In genomic region chr17:27675453-27675852, GRCm38 (mm10) we compare ENCODE assay signal across 15 mouse cellular contexts. TPM values are rescaled to one million over a fixed set of nuclear protein-coding genes. Genes with fewer than 3 reads are reported as not detected.
DNase-seq lines count a peak whose midpoint lies in the region; ATAC-seq and TF ChIP-seq lines count a peak whose summit lies in the region.
"Had no signal": no experiment of that assay in that cellular context is flagged by ENCODE, and none has a peak within 500 bp of the region (broad histone marks: within the 10 kb centered on the region; RNA-seq: fewer than 3 reads in every experiment).

No protein-coding gene starts in this region.

- no peak for TF ChIP-seq POLR2A in liver, adult 2 months (IDR thresholded peaks at IDR 0.05; ENCODE audit: extremely low read depth, insufficient read depth, low read length)

- H3K9me3 ChIP-seq in forebrain, embryonic 15.5 days: no peaks in the 10 kb centered on the region
- H3K9me3 ChIP-seq in forebrain, embryonic 12.5 days: no peaks in the 10 kb centered on the region
- H3K9me3 ChIP-seq in E14TG2a.4 (ENCODE audit: low read length): no peaks in the 10 kb centered on the region
- H3K9me3 ChIP-seq in hindbrain, embryonic 11.5 days (ENCODE audit: control insufficient read depth, low read length): no peaks in the 10 kb centered on the region
- H3K9me3 ChIP-seq: hindbrain, embryonic 13.5 days; midbrain, embryonic 12.5 days; neural tube, embryonic 12.5 days had no signal

- ATAC-seq in forebrain, embryonic 15.5 days (replicated peaks): no peak
- no peak for ATAC-seq in forebrain, embryonic 12.5 days (ENCODE audit: low FRiP score)
- ATAC-seq in common myeloid progenitor, adult 5-6 weeks (replicated peaks; ENCODE audit: low read depth, poor library complexity, severe bottlenecking): 0 out of 2 replicates have a peak, but pooled peaks have one; percentile 22
- ATAC-seq in erythroid progenitor cell, adult 5-6 weeks (replicated peaks; ENCODE audit: low FRiP score, poor library complexity, severe bottlenecking): no peak
- no peak for ATAC-seq in hindbrain, embryonic 11.5 days (ENCODE audit: low FRiP score)

- no peak for DNase-seq in liver, adult 2 months (ENCODE audit: extremely low read depth, low read depth, low spot score)
- DNase-seq in liver: no peak
- no peak for DNase-seq in hindbrain, embryonic 11.5 days (ENCODE audit: low spot score)
- DNase-seq: thymus, postnatal 25 days had no signal

- no peaks in the 10 kb centered on the region for H3K79me2 ChIP-seq in liver, adult 2 months (ENCODE audit: control insufficient read depth, insufficient read depth, low read length)

- 0 out of 2 replicates have a peak, but pooled peaks have one; percentile 14 for TF ChIP-seq CTCF in liver, adult 2 months (IDR thresholded peaks at IDR 0.05; ENCODE audit: low read depth, low read length)
- TF ChIP-seq CTCF in E14TG2a.4 (conservative IDR thresholded peaks at IDR 0.05; ENCODE audit: low read length): peak; percentile 26; the same call in 1 of the 2 replicates

- H3K4me3 ChIP-seq in forebrain, embryonic 15.5 days: no peak overlapping the region
- H3K4me3 ChIP-seq in forebrain, embryonic 12.5 days (replicated peaks): no peak overlapping the region
- no peak overlapping the region for H3K4me3 ChIP-seq in liver, adult 2 months (ENCODE audit: insufficient read depth, low read depth, low read length)
- no peak overlapping the region for H3K4me3 ChIP-seq in E14TG2a.4 (replicated peaks; ENCODE audit: low read length)
- H3K4me3 ChIP-seq in hindbrain, embryonic 11.5 days (ENCODE audit: low read depth, low read length): no peak overlapping the region
- H3K4me3 ChIP-seq: hindbrain, embryonic 13.5 days; midbrain, embryonic 12.5 days; neural tube, embryonic 12.5 days had no signal

- no peak overlapping the region for H3K4me2 ChIP-seq in forebrain, embryonic 15.5 days (replicated peaks)
- H3K4me2 ChIP-seq in forebrain, embryonic 12.5 days: no peak overlapping the region
- no peak overlapping the region for H3K4me2 ChIP-seq in hindbrain, embryonic 11.5 days (replicated peaks; ENCODE audit: low read depth, low read length)
- H3K4me2 ChIP-seq: hindbrain, embryonic 13.5 days; midbrain, embryonic 12.5 days; neural tube, embryonic 12.5 days had no signal

- H3K27me3 ChIP-seq in forebrain, embryonic 15.5 days: no peaks in the 10 kb centered on the region
- no peaks in the 10 kb centered on the region for H3K27me3 ChIP-seq in forebrain, embryonic 12.5 days
- H3K27me3 ChIP-seq in liver, adult 2 months (ENCODE audit: control insufficient read depth, insufficient read depth, low read length): no peaks in the 10 kb centered on the region
- H3K27me3 ChIP-seq in E14TG2a.4 (ENCODE audit: insufficient read depth, low read length): no peaks in the 10 kb centered on the region; the same call in 1 of the 2 replicates
- no peaks in the 10 kb centered on the region for H3K27me3 ChIP-seq in hindbrain, embryonic 11.5 days (ENCODE audit: control insufficient read depth, insufficient read depth, low read length)
- H3K27me3 ChIP-seq: hindbrain, embryonic 13.5 days; midbrain, embryonic 12.5 days; neural tube, embryonic 12.5 days had no signal

- peak overlapping the region; percentile 39; the same call in 1 of the 2 replicates for H3K27ac ChIP-seq in forebrain, embryonic 15.5 days (replicated peaks)
- no peak overlapping the region for H3K27ac ChIP-seq in forebrain, embryonic 12.5 days
- H3K27ac ChIP-seq in liver, adult 2 months (replicated peaks; ENCODE audit: insufficient read depth, low read depth, low read length): no peak overlapping the region
- H3K27ac ChIP-seq in hindbrain, embryonic 11.5 days (ENCODE audit: low read depth, low read length): no peak overlapping the region
- H3K27ac ChIP-seq: hindbrain, embryonic 13.5 days; midbrain, embryonic 12.5 days; neural tube, embryonic 12.5 days had no signal

- no peak overlapping the region for H3K9ac ChIP-seq in forebrain, embryonic 15.5 days (replicated peaks)
- H3K9ac ChIP-seq in forebrain, embryonic 12.5 days: no peak overlapping the region
- no peak overlapping the region for H3K9ac ChIP-seq in liver, adult 2 months (ENCODE audit: low read depth, low read length)
- no peak overlapping the region for H3K9ac ChIP-seq in hindbrain, embryonic 11.5 days (ENCODE audit: low read depth, low read length)
- H3K9ac ChIP-seq: hindbrain, embryonic 13.5 days; midbrain, embryonic 12.5 days; neural tube, embryonic 12.5 days had no signal

- 69% methylated on average over 9 of the region's 9 CpGs for whole genome bisulfite sequencing in forebrain, embryonic 15.5 days
- WGBS in forebrain, embryonic 12.5 days: 73% methylated on average over 9 of the region's 9 CpGs
- WGBS in liver, adult 2 months: 57% methylated on average over 9 of the region's 9 CpGs
- WGBS in hindbrain, embryonic 11.5 days: 72% methylated on average over 9 of the region's 9 CpGs

- peaks cover 46% of the 10 kb centered on the region for H3K4me1 ChIP-seq in forebrain, embryonic 15.5 days
- peaks cover 29% of the 10 kb centered on the region for H3K4me1 ChIP-seq in forebrain, embryonic 12.5 days
- no peaks in the 10 kb centered on the region for H3K4me1 ChIP-seq in liver, adult 2 months (ENCODE audit: control insufficient read depth, insufficient read depth, low read length)
- peaks cover 59% of the 10 kb centered on the region for H3K4me1 ChIP-seq in E14TG2a.4 (replicated peaks; ENCODE audit: low read depth, low read length)
- no peaks in the 10 kb centered on the region for H3K4me1 ChIP-seq in hindbrain, embryonic 11.5 days (replicated peaks; ENCODE audit: control insufficient read depth, insufficient read depth, low read length)

- no peaks in the 10 kb centered on the region for H3K36me3 ChIP-seq in forebrain, embryonic 15.5 days
- no peaks in the 10 kb centered on the region for H3K36me3 ChIP-seq in forebrain, embryonic 12.5 days (replicated peaks)
- H3K36me3 ChIP-seq in liver, adult 2 months (ENCODE audit: control insufficient read depth, insufficient read depth, low read length): no peaks in the 10 kb centered on the region
- H3K36me3 ChIP-seq in E14TG2a.4 (ENCODE audit: insufficient read depth, low read length): no peaks in the 10 kb centered on the region
- no peaks in the 10 kb centered on the region for H3K36me3 ChIP-seq in hindbrain, embryonic 11.5 days (ENCODE audit: control insufficient read depth, insufficient read depth, low read length)
- H3K36me3 ChIP-seq: hindbrain, embryonic 13.5 days; midbrain, embryonic 12.5 days; neural tube, embryonic 12.5 days had no signal

RNA-seq across cellular contexts. Expression of gene Pacsin1, which starts 20.1 kb away (rescaled TPM):
- polyA plus RNA-seq in forebrain, embryonic 15.5 days (2015; fragmentation: Nextera tagmentation; extraction: Ambion mirVana): 31.9 and 32.1 TPM in 2 replicates
- polyA plus RNA-seq in forebrain, embryonic 12.5 days (2016; fragmentation: Nextera tagmentation; extraction: Ambion mirVana): 9.0 and 12.7 TPM in 2 replicates
- 0.27 TPM in 1 of 2 replicates, not detected in the other for total RNA-seq in liver, adult 2 months (2014; rRNA removed)
- 0.16 and 0.23 TPM in 2 replicates for polyA plus RNA-seq in liver, adult 2 months (2012; rRNA removed)
- not detected in 2 replicates for total RNA-seq in common myeloid progenitor, adult 5-6 weeks (2017)
- not detected in 2 replicates for total RNA-seq in erythroid progenitor cell, adult 5-6 weeks (2015; ENCODE audit: low replicate concordance)
- not detected in 2 replicates for total RNA-seq in erythroid progenitor cell, adult 5-6 weeks (2017; ENCODE audit: low replicate concordance)
- 3.5 and 3.7 TPM in 2 replicates for polyA plus RNA-seq in hindbrain, embryonic 11.5 days (2014; fragmentation: Nextera tagmentation; extraction: Ambion mirVana)

RNA-seq across cellular contexts. Expression of gene Rps10, which starts 39.0 kb away (rescaled TPM):
- polyA plus RNA-seq in forebrain, embryonic 15.5 days (2015; fragmentation: Nextera tagmentation; extraction: Ambion mirVana): 578 and 580 TPM in 2 replicates
- polyA plus RNA-seq in forebrain, embryonic 12.5 days (2016; fragmentation: Nextera tagmentation; extraction: Ambion mirVana): 699 and 734 TPM in 2 replicates
- 416 and 461 TPM in 2 replicates for total RNA-seq in liver, adult 2 months (2014; rRNA removed)
- polyA plus RNA-seq in liver, adult 2 months (2012; rRNA removed): 407 and 437 TPM in 2 replicates
- total RNA-seq in common myeloid progenitor, adult 5-6 weeks (2017): 2,180 and 2,411 TPM in 2 replicates
- total RNA-seq in erythroid progenitor cell, adult 5-6 weeks (2015; ENCODE audit: low replicate concordance): 648 and 718 TPM in 2 replicates
- total RNA-seq in erythroid progenitor cell, adult 5-6 weeks (2017; ENCODE audit: low replicate concordance): 440 and 463 TPM in 2 replicates
- 817 and 827 TPM in 2 replicates for polyA plus RNA-seq in hindbrain, embryonic 11.5 days (2014; fragmentation: Nextera tagmentation; extraction: Ambion mirVana)

RNA-seq across cellular contexts. Expression of gene RPS10-NUDT3, which starts 40.4 kb away (rescaled TPM):
- polyA plus RNA-seq in forebrain, embryonic 15.5 days (2015; fragmentation: Nextera tagmentation; extraction: Ambion mirVana): not detected in 2 replicates
- not detected in 2 replicates for polyA plus RNA-seq in forebrain, embryonic 12.5 days (2016; fragmentation: Nextera tagmentation; extraction: Ambion mirVana)
- not detected in 2 replicates for total RNA-seq in liver, adult 2 months (2014; rRNA removed)
- not detected in 2 replicates for polyA plus RNA-seq in liver, adult 2 months (2012; rRNA removed)
- total RNA-seq in common myeloid progenitor, adult 5-6 weeks (2017): not detected in 2 replicates
- not detected in 2 replicates for total RNA-seq in erythroid progenitor cell, adult 5-6 weeks (2015; ENCODE audit: low replicate concordance)
- 12.3 TPM in 1 of 2 replicates, not detected in the other for total RNA-seq in erythroid progenitor cell, adult 5-6 weeks (2017; ENCODE audit: low replicate concordance)
- polyA plus RNA-seq in hindbrain, embryonic 11.5 days (2014; fragmentation: Nextera tagmentation; extraction: Ambion mirVana): not detected in 2 replicates
- total RNA-seq: left cerebral cortex, postnatal 10 days had no signal
- polyA plus RNA-seq: hindbrain, embryonic 13.5 days; kidney, embryonic 14.5 days; liver, embryonic 16.5 days; midbrain, embryonic 12.5 days; neural tube, embryonic 12.5 days had no signal

RNA-seq across cellular contexts. Expression of gene Nudt3, which starts 52.2 kb away (rescaled TPM):
- 273 and 295 TPM in 2 replicates for polyA plus RNA-seq in forebrain, embryonic 15.5 days (2015; fragmentation: Nextera tagmentation; extraction: Ambion mirVana)
- 170 and 178 TPM in 2 replicates for polyA plus RNA-seq in forebrain, embryonic 12.5 days (2016; fragmentation: Nextera tagmentation; extraction: Ambion mirVana)
- 19.5 and 21.1 TPM in 2 replicates for total RNA-seq in liver, adult 2 months (2014; rRNA removed)
- polyA plus RNA-seq in liver, adult 2 months (2012; rRNA removed): 23.5 and 25.5 TPM in 2 replicates
- 113 TPM in 2 replicates for total RNA-seq in common myeloid progenitor, adult 5-6 weeks (2017)
- 11.3 and 21.6 TPM in 2 replicates for total RNA-seq in erythroid progenitor cell, adult 5-6 weeks (2015; ENCODE audit: low replicate concordance)
- total RNA-seq in erythroid progenitor cell, adult 5-6 weeks (2017; ENCODE audit: low replicate concordance): 20.7 and 43.1 TPM in 2 replicates
- polyA plus RNA-seq in hindbrain, embryonic 11.5 days (2014; fragmentation: Nextera tagmentation; extraction: Ambion mirVana): 53.3 and 61.2 TPM in 2 replicates

RNA-seq across cellular contexts. Expression of gene Spdef, which starts 53.3 kb away (rescaled TPM):
- 0.49 and 0.51 TPM in 2 replicates for polyA plus RNA-seq in forebrain, embryonic 15.5 days (2015; fragmentation: Nextera tagmentation; extraction: Ambion mirVana)
- polyA plus RNA-seq in forebrain, embryonic 12.5 days (2016; fragmentation: Nextera tagmentation; extraction: Ambion mirVana): 0.37 TPM in 1 of 2 replicates, not detected in the other
- not detected in 2 replicates for total RNA-seq in liver, adult 2 months (2014; rRNA removed)
- polyA plus RNA-seq in liver, adult 2 months (2012; rRNA removed): 0.15 and 0.48 TPM in 2 replicates
- not detected in 2 replicates for total RNA-seq in common myeloid progenitor, adult 5-6 weeks (2017)
- total RNA-seq in erythroid progenitor cell, adult 5-6 weeks (2015; ENCODE audit: low replicate concordance): not detected in 2 replicates
- total RNA-seq in erythroid progenitor cell, adult 5-6 weeks (2017; ENCODE audit: low replicate concordance): not detected in 2 replicates
- polyA plus RNA-seq in hindbrain, embryonic 11.5 days (2014; fragmentation: Nextera tagmentation; extraction: Ambion mirVana): 0.17 TPM in 1 of 2 replicates, not detected in the other
